Mouse (Mus musculus) embryonic facial prominence, embryonic 14.5 days (tissue): Measurements from ENCODE around the gene Cald1. TPM values are rescaled to one million over a fixed set of nuclear protein-coding genes. Genes with fewer than 3 reads are reported as not detected.

Experiments used
- ATAC-seq: fragments of 200-750 bp; cut with Nextera tagmentation; 2 replicates; pipeline ENCODE4 v1.8.0; 2017; ENCODE audit warnings: low read depth, moderate number of reproducible peaks, moderate TSS enrichment
- DNase-seq: peaks from one replicate; pipeline ENCODE4 v3.0.0-alpha.2; 2015; ENCODE audit warnings: low spot score
- H3K27ac ChIP-seq: fragments of 300-500 bp; sonication (generic); replicated peaks from 2 replicates; pipeline ENCODE4 v1.5.1; 2014; ENCODE audit warnings: low read depth, mild to moderate bottlenecking, low read length, moderate library complexity
- H3K27me3 ChIP-seq: fragments of 300-500 bp; sonication (generic); replicated peaks from 2 replicates; pipeline ENCODE4 v1.6.1; 2014; ENCODE audit warnings: low read length; ENCODE audit not compliant: control insufficient read depth, insufficient read depth
- H3K36me3 ChIP-seq: fragments of 300-500 bp; sonication (generic); 2 replicates; pipeline ENCODE4 v1.6.1; 2014; ENCODE audit warnings: low read length, mixed read lengths; ENCODE audit not compliant: control insufficient read depth, insufficient read depth
- H3K4me1 ChIP-seq: fragments of 300-500 bp; sonication (generic); 2 replicates; pipeline ENCODE4 v1.6.1; 2014; ENCODE audit warnings: antibody characterized with exemption, low read length; ENCODE audit not compliant: control insufficient read depth, insufficient read depth
- H3K4me2 ChIP-seq: fragments of 300-500 bp; sonication (generic); 2 replicates; pipeline ENCODE4 v1.6.1; 2014; ENCODE audit warnings: low read depth, mild to moderate bottlenecking, low read length, moderate library complexity, mixed read lengths
- H3K4me3 ChIP-seq: fragments of 300-500 bp; sonication (generic); 2 replicates; pipeline ENCODE4 v1.5.1; 2014; ENCODE audit warnings: low read depth, mild to moderate bottlenecking, low read length
- H3K9ac ChIP-seq: fragments of 300-500 bp; sonication (generic); 2 replicates; pipeline ENCODE4 v1.6.1; 2014; ENCODE audit warnings: low read depth, mild to moderate bottlenecking, low read length, moderate library complexity, mixed read lengths
- H3K9me3 ChIP-seq: fragments of 300-500 bp; sonication (generic); 2 replicates; pipeline ENCODE4 v1.6.1; 2016; ENCODE audit warnings: low read length; ENCODE audit not compliant: control insufficient read depth
- WGBS: fragments of 180-500 bp; shearing (Covaris S2); extraction: QIAGEN DNeasy Blood & Tissue Kit; methylation state at CpG from one replicate; pipeline ENCODE4 v1.1.7; 2014; 5-methylcytosine and 5-hydroxymethylcytosine counted together
- polyA plus RNA-seq: library from polyadenylated mRNA; unstranded; fragments of >200 nt; fragmentation: Nextera tagmentation; extraction: Ambion mirVana; gene quantifications from 2 replicates; pipeline ENCODE4 v1.2.1, GENCODE M21; 2014

The Cald1 gene
- polyA plus RNA-seq, 1 experiment from 2014 or later, result 227 TPM

DNA sequence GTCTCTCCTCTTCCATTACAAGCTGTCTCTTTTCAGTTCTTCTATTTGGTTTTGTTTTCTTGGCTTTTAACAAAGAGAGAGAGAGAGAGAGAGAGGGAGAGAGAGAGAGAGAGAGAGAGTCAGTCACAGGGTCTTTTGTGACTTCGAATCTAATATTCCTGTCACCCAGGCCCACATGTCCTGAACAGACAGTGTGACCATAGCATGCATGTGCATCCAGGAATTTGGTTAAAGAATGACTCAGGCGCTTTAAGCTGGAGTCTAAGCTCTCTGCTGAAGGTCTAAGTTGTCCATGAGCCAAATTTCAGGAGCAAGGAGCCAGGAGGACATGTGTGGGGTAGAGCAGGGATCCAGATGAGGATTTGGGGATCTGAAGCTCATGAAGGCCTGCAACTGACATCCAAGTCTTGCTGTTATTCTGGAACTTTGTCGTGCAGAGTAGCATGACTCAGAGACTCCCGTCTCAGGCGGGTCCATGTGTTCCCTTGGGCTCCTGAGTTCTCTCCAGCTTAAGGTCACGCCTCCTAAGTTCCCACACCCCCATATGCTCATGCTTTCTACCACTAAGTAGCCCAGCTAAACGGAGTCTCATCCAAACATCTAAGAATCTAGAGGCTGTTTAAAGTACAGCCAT lies 152.3 kb downstream of the Cald1 start:
- Histone ChIP-seq H3K4me1 (no peaks in the 10 kb centered on the region; the same call in 1 of the 2 replicates), H3K4me2 (no peak overlapping the region), H3K27ac (0 out of 2 replicates have a peak overlapping the region, but pooled peaks have one; percentile 3), H3K9me3 (no peaks in the 10 kb centered on the region), H3K36me3 (peaks cover 66% of the 10 kb centered on the region), H3K4me3 (no peak overlapping the region), H3K27me3 (no peaks in the 10 kb centered on the region), H3K9ac (no peak overlapping the region)
- ATAC-seq (no peak), DNase-seq (peak; percentile 53)
- WGBS, result 58% methylated on average over 7 of the region's 7 CpGs

DNA sequence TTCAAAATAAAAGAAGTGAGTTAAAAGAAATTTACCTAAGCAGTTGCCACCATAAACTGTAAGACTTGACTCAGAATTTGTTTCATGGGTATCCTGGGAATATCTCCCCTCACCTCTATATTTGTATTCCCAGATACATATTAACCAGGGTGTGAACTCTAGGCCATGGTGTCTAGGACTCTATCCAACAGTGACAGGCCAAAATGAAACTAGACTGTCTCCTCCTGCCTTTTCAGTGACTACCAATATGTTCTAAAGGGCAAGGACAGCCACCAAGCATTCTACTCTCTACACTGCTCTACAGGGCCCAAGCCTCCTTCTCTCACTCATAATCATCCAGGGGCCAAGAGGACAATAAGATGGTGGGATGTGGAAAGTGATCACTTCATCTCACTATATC lies 153.3 kb downstream of the Cald1 start:
- Histone ChIP-seq H3K4me2 (no peak overlapping the region), H3K36me3 (peaks cover 66% of the 10 kb centered on the region), H3K4me3 (no peak overlapping the region), H3K27me3 (no peaks in the 10 kb centered on the region), H3K27ac (no peak overlapping the region), H3K4me1 (no peaks in the 10 kb centered on the region; the same call in 1 of the 2 replicates), H3K9me3 (no peaks in the 10 kb centered on the region), H3K9ac (no peak overlapping the region)
- DNase-seq (no peak), ATAC-seq (no peak)

DNA sequence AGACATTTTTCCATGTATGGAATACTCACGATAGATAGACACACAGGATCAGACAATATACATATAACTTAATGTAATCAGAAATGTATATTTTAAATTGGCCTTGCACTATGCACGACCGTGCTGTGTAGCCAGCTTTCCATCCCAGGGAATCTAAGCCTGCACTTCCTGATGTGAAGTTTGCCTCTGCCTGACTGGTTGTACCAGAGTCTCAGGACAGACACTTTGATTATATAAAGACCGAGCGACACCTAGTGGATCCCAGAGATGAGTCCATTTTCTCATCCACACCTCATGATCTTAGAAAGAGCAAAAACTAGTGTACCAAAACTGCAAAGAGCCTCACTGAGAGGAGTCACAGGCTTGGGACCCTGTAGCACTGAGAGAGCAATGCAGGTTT lies 156.1 kb downstream of the Cald1 start:
- 30% methylated on average over 5 of the region's 5 CpGs for WGBS
- Histone ChIP-seq H3K9me3 (no peaks in the 10 kb centered on the region), H3K36me3 (peaks cover 69% of the 10 kb centered on the region), H3K4me3 (no peak overlapping the region), H3K4me2 (no peak overlapping the region), H3K9ac (no peak overlapping the region), H3K27ac (no peak overlapping the region), H3K27me3 (no peaks in the 10 kb centered on the region), H3K4me1 (no peaks in the 10 kb centered on the region; the same call in 1 of the 2 replicates)
- DNase-seq (peak; percentile 92), ATAC-seq (peak; percentile 86)

DNA sequence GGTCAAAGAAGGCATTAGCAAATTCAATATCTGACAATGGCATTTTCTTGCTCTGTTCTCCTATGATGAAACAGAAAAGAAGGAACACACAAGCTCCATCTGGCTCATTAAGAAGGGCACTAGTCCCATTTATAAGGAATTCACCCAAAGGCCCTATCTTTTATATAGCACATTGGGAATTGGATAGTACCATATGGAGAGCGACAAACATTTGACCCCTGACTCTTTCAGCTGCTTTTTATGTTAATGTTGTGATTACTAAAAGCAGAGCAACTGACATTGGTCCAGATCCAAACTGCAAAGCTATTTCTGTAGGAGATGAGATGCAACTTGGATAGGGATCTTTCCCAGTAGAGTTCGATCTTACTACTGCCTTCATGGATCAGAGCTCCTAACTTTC lies 160.0 kb downstream of the Cald1 start:
- Histone ChIP-seq H3K27me3 (no peaks in the 10 kb centered on the region), H3K36me3 (peaks cover 88% of the 10 kb centered on the region), H3K4me2 (no peak overlapping the region), H3K9me3 (no peaks in the 10 kb centered on the region), H3K4me1 (no peaks in the 10 kb centered on the region), H3K4me3 (no peak overlapping the region), H3K9ac (no peak overlapping the region), H3K27ac (no peak overlapping the region)
- ATAC-seq (no peak), DNase-seq (no peak)
- WGBS, result 83% methylated on average over 2 of the region's 2 CpGs

DNA sequence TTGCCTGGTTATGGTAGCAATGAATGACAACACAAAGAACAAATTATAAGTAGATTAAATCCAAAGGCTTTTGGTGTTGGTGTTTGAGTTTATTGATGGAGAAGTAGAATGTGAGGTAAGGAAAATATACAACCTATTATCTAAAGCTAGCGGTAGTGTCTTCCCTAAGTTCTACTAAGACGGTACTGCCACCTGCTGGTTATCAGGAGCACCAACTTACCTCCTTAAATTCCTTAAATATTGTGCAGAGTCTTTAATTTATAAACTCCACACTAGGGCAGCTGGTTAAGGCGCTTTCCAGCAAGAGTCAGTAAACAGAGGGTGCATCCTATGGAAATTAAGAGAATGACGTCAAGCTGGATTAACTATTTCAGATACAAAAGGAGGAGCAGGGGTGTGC lies 161.7 kb downstream of the Cald1 start:
- WGBS, result 40% methylated on average over 4 of the region's 4 CpGs
- H3K9me3 ChIP-seq, result no peaks in the 10 kb centered on the region
- no peak overlapping the region for H3K4me2 ChIP-seq
- peak; percentile 88 for DNase-seq
- no peak overlapping the region for H3K4me3 ChIP-seq
- H3K9ac ChIP-seq, result no peak overlapping the region
- peaks cover 97% of the 10 kb centered on the region for H3K36me3 ChIP-seq
- ATAC-seq, result no peak
- H3K4me1 ChIP-seq, result no peaks in the 10 kb centered on the region
- H3K27me3 ChIP-seq, result no peaks in the 10 kb centered on the region
- no peak overlapping the region for H3K27ac ChIP-seq

DNA sequence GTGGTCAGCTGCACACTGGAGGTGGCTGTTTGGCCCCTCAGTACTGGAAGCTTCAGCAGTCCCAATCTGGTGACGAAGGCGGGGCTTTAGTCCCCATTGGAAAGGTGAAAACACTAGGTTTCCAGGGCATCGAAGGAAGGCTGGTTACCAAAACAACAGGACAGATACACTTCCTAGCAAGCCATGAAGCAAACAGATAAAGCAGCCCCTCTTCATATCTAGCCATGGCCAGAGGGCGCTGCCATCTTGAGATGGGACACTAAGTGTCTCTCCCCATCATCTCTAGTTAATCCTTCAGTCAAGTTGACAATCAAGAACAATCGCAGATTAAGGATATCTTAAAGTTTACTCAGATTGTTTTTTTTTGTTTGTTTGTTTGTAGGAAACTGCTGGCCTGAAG lies 167.4 kb downstream of the Cald1 start:
- no peak overlapping the region for H3K27ac ChIP-seq
- no peaks in the 10 kb centered on the region for H3K4me1 ChIP-seq
- H3K36me3 ChIP-seq, result peaks cover 83% of the 10 kb centered on the region
- whole genome bisulfite sequencing, result 88% methylated on average over 5 of the region's 5 CpGs
- no peak overlapping the region for H3K9ac ChIP-seq
- H3K4me2 ChIP-seq, result no peak overlapping the region
- no peak for DNase-seq
- no peak for ATAC-seq
- no peaks in the 10 kb centered on the region for H3K27me3 ChIP-seq
- H3K4me3 ChIP-seq, result no peak overlapping the region
- H3K9me3 ChIP-seq, result no peaks in the 10 kb centered on the region

DNA sequence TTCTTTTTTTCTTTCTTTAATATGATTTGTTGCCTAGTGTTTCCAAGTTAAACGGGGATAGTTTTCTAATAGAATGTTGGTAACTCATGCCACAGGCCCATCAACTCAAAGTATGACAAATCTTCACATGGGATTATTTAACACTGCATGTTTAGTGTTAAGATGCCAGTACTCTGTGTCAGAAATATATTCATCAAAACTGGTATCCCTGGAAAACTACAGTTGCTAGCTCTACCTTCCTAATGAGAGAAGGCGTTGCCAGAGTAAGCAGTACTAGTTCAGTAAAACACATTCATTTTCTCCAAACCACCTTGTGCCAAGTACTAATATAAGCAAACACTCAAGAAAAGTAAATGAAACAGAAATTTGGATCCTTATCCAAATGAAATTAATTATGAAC lies 171.7 kb downstream of the Cald1 start:
- Histone ChIP-seq H3K4me3 (no peak overlapping the region), H3K4me2 (no peak overlapping the region), H3K36me3 (peaks cover 77% of the 10 kb centered on the region), H3K27ac (no peak overlapping the region), H3K27me3 (no peaks in the 10 kb centered on the region), H3K4me1 (no peaks in the 10 kb centered on the region), H3K9ac (no peak overlapping the region), H3K9me3 (no peaks in the 10 kb centered on the region)
- WGBS, result 83% methylated on average over 2 of the region's 2 CpGs
- no peak for ATAC-seq
- no peak for DNase-seq

DNA sequence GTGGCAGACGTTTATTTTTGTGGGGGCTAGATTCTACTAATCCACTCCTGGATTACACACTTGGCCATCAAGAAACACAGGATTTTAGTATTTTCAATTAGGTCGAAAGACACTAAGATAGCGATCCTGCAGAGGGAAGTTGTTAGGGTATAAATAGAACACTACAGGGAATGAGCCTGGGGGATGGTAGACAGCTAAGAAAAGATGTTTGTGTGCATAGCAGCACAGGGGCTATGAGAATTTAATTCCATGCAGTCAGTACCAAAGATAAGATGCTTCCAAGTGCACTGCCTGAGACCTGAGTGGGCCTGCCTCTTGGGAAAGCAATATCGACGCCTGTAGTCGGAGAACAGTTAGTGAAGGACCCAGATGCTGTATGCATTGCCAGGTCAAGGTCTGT lies 172.2 kb downstream of the Cald1 start:
- ATAC-seq (no peak), DNase-seq (no peak)
- WGBS, result 81% methylated on average over 6 of the region's 6 CpGs
- no peak overlapping the region for H3K4me2 ChIP-seq
- no peak overlapping the region for H3K4me3 ChIP-seq
- H3K27ac ChIP-seq, result no peak overlapping the region
- no peaks in the 10 kb centered on the region for H3K9me3 ChIP-seq
- no peaks in the 10 kb centered on the region for H3K4me1 ChIP-seq
- H3K9ac ChIP-seq, result no peak overlapping the region
- no peaks in the 10 kb centered on the region for H3K27me3 ChIP-seq
- H3K36me3 ChIP-seq, result peaks cover 77% of the 10 kb centered on the region

DNA sequence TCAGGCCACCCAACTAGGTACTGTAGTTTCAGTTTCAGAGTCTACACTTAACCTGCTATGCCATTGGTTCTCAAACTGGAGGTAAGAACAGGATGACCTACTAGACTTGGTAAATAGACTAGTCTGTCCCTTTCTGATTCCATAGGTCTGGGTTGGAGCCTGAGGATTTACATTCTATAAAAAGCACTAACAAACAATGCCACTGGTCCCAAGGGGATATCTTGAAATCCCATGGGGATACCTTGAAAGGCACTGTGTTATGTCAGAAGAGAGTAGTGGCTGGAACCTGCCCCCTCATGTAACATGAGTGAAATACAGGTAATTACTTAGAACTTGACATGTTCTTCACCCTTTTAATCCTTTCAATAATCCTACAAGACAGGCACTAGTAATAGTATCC lies 178.1 kb downstream of the Cald1 start:
- DNase-seq, result no peak

More for the DNA sequence above, 178.1 kb downstream of the Cald1 start:
- no peak overlapping the region for H3K27ac ChIP-seq
- no peaks in the 10 kb centered on the region for H3K27me3 ChIP-seq
- no peak overlapping the region for H3K4me2 ChIP-seq
- no peak for ATAC-seq
- H3K9ac ChIP-seq, result no peak overlapping the region
- H3K4me1 ChIP-seq, result no peaks in the 10 kb centered on the region
- no peaks in the 10 kb centered on the region for H3K9me3 ChIP-seq
- H3K4me3 ChIP-seq, result no peak overlapping the region
- H3K36me3 ChIP-seq, result peaks cover 35% of the 10 kb centered on the region
